Mouse (Mus musculus) spleen, postnatal 10 days (tissue): ENCODE measurements around the gene Gsc2.
A peak's percentile ranks its signal among the peaks of the same experiment; 100 is the strongest.
"Not testable (repeated sequence)": the region's sequence is repeated elsewhere in the genome, so short reads cannot be mapped to it uniquely, and the experiment has no call there.

ENCODE experiments used
- DNase-seq, 2 experiments: peaks; one replicate each; pipeline ENCODE4 v3.0.0; 2021 to 2022; ENCODE audit warnings: low spot score in 2 of 2

The Gsc2 gene

DNA sequence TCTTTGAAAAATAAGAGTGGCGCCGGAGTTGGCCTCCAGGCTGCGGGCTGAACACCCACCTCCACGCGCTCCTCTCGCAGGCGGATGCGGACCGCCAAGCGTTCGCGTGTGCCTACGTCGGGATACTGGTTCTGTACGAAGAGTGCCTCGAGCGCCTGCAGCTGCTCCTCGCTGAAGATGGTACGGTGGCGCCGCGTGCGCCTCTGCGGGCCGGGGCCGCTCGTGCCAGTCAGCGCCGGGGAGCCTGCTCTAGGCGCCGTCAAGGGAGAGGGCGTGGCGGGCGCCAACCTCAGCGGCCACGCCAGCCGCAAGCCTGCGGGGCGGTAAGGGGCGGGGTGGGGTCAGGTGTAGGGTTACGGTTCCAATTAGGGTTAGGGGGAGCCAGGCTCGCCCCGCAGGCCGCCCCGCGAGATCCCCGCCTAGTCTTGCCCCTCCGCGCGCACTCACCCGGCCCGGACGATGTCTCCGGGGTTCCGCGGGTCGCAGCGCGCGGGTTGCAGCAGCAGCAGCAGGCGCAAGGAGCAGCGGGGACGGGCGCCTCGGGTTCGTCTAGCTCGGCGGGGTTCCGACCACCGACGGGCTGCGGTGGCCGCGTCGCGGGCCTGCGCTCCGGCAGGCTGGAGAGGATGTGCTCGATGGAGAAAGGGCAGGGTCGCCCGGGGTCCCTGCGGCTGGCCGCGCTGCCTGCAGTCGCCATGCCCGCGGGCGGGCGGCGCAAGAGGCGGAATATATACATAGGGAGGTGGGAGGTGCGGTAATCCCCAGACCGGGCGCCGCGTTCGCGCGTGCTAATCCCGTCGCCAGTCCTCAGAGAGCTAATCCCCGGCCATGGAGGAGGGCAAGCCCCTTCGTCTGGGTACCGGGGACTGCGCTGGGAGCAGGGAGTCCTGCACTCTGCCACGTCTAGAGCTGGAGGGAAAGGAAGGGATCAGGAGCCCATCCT is at the start of gene Gsc2:
Gene Gsc2 (minus strand): TSS at position 753 of the 943 bp plus-strand sequence.
- peak in 1 of 2 experiments; percentile 43 for DNase-seq

- DNase-seq, result no peak
Observed at GRCm38 (mm10) chr16:17962091-17962490, 47.2 kb upstream of the Gsc2 start.

- DNase-seq, result not testable (repeated sequence)
Observed at GRCm38 (mm10) chr16:17956052-17956638, 41.3 kb upstream of the Gsc2 start.

- DNase-seq, result no peak
Observed at GRCm38 (mm10) chr16:17951618-17952017, 36.8 kb upstream of the Gsc2 start.

DNA sequence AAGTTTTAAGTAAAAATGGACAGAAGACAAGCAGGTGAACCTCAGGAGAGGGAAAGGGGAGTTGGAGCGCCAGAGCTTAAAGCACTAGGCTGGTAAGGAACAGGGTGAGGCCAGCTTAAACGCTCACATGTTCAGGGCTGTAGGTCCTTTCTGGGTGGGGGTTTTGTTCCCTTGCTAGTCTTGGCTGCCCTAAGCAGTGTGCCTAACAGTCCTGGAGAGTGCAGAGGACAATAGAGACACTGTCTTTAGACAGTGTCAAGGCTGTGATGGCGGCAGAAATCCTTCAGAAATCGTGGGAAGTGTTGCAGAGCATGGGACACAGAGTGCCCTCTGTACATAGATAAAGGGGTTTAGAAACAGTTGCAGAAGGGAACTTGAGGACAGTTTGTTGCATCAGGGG is 35.2 kb upstream of the Gsc2 start:
- no peak for DNase-seq

DNA sequence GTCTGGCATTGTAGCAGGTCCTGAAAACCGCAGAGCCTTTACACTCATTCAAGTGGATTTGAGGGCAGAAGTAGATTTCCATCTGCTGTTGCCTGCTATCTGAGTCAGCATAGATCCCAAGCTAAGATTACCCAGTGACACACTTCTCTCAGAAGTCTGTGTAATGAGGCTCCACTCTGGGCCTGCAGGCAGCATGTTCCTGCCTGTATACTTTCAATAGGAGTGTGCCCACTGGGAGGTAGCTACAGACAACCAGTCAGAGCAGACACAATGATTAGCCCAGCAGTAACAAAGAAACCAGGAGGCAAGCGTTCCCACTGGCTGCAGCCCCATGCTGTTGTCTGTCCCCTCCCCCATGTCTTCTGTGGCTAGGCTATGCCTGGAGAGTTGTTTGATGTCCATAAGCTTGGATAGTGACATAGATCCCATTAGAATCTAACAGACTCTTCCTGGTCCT is 34.6 kb upstream of the Gsc2 start:
- DNase-seq, result no peak

- DNase-seq, result no peak
Observed at GRCm38 (mm10) chr16:17945081-17945831, 30.4 kb upstream of the Gsc2 start.

DNA sequence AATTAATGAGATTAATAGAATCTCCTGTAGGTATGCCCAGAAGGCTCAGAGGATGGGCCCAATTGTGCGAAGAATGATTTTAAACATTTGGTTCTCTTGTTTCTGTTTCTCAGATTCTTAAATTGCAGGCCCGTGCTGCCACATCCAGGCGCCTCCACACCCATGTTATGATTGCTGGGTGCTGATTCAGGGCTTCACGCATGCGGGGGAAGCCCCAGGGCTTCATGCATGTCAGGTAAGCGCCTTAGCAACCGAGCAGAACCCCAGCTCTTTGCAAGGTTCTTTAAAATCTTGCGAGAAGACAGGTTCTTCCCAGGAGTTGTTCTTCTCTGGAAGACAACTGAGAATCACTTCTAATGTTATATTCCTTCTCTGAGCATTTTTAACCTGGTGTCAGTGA is 28.6 kb upstream of the Gsc2 start:
- no peak for DNase-seq

DNA sequence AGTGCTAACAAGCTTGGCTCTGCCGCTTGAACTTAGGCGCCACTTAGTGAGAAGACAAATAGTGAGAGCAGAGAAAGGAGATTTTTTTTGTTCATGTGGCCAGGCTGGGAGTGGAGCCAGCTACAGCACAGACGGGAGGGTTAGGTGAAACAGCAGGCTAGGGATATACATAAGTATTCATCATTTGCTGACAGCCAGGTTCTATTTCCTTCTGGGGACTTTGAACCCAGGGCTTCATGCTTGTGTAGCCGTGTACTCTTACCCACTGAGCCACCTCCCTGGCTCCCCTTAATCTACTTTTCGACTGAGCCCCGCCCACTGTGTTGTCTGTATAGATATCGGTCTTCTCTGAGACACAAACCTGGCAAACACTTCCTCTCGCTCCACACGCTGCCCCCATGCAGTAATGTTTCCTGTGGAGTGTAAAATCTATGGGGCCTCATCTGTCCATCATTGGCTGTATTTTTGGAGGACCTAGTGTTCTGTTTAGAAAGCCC is 24.4 kb upstream of the Gsc2 start:
- peak in 1 of 2 experiments; percentile 51 for DNase-seq

DNA sequence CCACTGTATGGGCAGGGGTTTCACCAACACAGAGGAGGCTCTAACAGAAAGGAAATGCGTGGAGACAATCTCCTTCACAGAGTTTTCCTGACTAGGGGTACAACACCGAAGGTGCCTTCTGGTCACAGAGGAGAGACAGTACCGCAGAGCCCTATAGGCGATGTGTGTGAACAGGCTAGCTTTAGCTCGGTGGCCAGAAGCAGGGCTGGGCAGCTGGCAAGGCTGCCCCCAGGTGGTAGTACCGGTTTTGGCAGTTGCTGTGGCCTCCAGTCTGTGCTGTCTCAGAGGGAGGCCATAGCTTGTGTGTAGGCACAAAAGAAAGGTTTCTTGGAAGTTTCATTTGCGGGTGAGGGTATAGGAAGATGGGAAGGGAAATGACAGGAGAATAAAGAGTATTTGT is 24.0 kb upstream of the Gsc2 start:
- peak; percentile 61 to 84 for DNase-seq

DNA sequence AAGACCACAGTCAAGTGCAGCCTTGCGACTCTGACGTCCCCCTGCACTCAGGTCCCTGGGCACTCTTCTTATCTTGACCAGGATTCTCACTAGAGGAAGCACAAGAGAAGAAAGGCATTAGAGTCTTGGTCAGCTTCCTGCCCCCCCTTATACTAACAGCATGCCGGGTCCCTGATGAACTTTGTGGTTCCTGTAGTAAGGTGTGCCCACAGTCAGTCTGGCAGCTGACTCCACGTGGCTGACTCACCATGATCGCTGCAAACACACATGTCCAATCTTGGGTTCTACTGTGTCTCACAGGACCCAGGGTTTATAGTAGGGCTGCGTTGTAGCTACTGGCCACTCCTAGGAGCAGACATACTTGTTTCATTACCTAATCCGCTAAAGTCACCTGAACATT is 23.3 kb upstream of the Gsc2 start:
- DNase-seq, result no peak

DNA sequence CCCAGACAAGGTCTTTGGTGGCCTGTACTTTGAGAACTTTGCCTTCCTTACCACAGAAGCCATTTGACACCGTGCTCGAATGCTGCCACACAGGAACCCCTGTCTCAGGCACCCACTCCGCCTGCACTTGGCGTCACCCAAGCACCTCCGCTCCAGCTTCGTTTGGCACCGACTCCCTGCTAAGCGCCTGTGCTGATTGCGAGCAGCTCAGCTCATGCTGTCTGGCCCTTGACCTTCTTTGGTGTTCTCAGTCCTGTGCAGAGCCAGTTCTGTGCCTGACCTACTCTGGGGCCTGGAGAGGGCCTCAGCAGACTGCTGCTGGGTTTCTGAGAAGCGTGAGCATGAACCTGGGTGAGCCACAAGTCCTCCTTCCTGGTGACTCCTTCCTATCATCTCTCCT is 21.9 kb upstream of the Gsc2 start:
- no peak for DNase-seq

GRCm38 (mm10) chr16:17934445-17934910 is 19.6 kb upstream of the Gsc2 start:
- no peak for DNase-seq

GRCm38 (mm10) chr16:17933594-17934444 is 19.0 kb upstream of the Gsc2 start:
- no peak for DNase-seq

DNA sequence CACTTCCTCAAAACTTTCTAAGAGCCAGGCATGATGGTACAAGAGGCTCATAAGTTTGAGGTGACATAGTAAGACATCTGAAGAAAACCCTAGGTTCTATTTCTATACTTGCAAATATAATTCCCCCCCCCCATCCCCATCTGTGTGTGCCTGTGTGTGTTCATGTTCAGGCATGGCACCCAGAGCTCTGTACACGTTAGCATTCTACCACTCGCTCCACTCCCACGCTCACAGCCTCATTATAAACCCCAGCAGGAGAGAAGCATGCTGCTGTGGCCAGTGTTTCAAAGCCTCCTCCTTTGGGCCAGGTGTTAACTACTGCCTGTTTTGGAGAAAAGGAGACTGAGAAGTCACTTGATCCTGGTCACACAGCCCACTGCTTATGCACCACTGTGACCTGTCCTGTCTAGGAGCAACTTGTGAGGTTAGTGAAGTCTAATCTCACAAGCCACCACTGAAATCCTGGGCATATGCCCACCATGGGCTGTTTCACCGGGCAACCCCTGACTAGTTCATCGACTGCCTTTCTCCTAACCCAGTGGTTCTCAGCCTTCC is 17.1 kb upstream of the Gsc2 start:
- DNase-seq, result no peak

DNA sequence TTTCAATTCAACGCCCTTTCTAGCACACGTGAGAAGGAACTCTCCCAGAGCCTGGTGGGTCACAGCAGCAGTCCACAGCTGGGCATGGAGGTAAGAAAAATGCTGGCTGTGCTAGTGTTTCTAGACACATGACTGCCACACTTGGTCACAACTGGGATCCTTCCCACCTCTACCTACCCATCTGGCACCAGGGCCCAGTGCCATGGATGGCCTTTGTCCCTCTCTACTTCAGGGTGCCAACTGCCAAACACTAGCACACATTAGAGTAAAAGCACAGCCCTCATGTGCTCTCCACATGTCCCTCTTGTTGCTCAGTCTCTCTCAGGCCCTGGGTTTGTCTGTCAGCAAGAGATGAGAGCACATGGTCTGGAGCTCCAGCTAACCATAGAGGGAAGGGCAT is 14.8 kb upstream of the Gsc2 start:
- DNase-seq, result no peak

DNA sequence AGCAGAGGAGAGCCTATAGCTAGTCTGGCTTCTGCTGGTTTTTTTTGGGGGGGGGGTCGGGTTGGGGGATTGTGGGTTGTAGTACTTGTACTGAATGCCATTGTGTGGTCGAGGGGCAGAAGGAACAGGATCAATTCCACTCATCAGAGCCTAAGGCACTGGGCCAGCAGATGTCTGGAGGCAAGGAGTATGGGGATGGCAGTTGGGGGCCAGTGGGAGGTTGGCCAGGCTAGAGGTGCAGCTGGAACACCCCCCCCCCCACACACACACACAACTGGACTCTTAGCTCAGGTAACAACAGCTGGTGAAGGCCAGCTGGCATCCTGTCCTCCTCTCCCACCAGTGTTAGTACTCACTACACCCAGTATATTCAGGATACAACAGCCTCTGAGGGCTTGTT is 14.4 kb upstream of the Gsc2 start:
- no peak for DNase-seq

DNA sequence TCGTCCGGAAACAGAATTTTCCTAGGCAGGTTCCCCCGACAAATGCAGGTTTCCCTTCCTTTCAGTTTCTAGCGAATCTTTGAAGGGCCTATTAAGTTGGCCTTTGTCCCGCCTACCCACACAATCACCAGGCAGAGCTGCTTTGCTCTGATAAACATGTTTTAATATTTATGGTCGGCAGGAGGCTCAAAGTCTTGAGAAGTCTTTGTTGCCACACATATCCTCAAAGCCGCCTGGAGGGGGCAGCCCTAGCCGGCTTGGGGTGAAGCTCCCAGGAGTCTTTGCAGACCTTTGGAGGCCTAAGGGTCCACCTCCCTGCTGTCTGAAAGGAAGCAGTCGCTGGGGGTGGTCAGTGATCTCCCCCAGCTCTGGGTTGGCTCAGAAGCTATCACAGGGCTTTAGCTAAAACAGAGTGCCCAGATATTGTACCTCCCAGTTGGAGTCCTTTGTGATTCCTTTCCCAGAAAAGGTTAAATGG is 13.8 kb upstream of the Gsc2 start:
- DNase-seq, result peak; percentile 62 to 82

- peak; percentile 76 to 78 for DNase-seq
Observed at GRCm38 (mm10) chr16:17928087-17928580, 13.3 kb upstream of the Gsc2 start, which contains the start of gene Slc25a1. Slc25a1 (minus strand) TSS chr16:17928219.

- peak; percentile 57 to 61 for DNase-seq
Observed at GRCm38 (mm10) chr16:17927351-17928082, 12.7 kb upstream of the Gsc2 start.
